Mouse (Mus musculus) kidney, embryonic 14.5 days (tissue): ENCODE measurements around the gene Exoc4. TPM values are rescaled to one million over a fixed set of nuclear protein-coding genes. Genes with fewer than 3 reads are reported as not detected.

ENCODE experiments used
- ATAC-seq: fragments of 200-750 bp; cut with Nextera tagmentation; 2 replicates; pipeline ENCODE4 v1.8.0; 2017; ENCODE audit warnings: moderate number of reproducible peaks, mild to moderate bottlenecking, moderate TSS enrichment, moderate library complexity; ENCODE audit not compliant: low FRiP score, low TSS enrichment
- H3K27ac ChIP-seq: fragments of 300-500 bp; sonication (generic); 2 replicates; pipeline ENCODE4 v1.5.1; 2014; ENCODE audit warnings: low read depth, mild to moderate bottlenecking, low read length, moderate library complexity, mixed read lengths
- H3K27me3 ChIP-seq: fragments of 300-500 bp; sonication (generic); 2 replicates; pipeline ENCODE4 v1.6.1; 2014; ENCODE audit warnings: mild to moderate bottlenecking, low read length; ENCODE audit not compliant: control insufficient read depth, insufficient read depth
- H3K36me3 ChIP-seq: fragments of 300-500 bp; sonication (generic); 2 replicates; pipeline ENCODE4 v1.6.1; 2014; ENCODE audit warnings: low read length, mixed read lengths; ENCODE audit not compliant: control insufficient read depth, insufficient read depth
- H3K4me1 ChIP-seq: fragments of 300-500 bp; sonication (generic); 2 replicates; pipeline ENCODE4 v1.6.1; 2014; ENCODE audit warnings: low read length, mixed read lengths; ENCODE audit not compliant: control insufficient read depth, insufficient read depth
- H3K4me2 ChIP-seq: fragments of 300-500 bp; sonication (generic); replicated peaks from 2 replicates; pipeline ENCODE4 v1.6.1; 2014; ENCODE audit warnings: low read depth, mild to moderate bottlenecking, low read length
- H3K4me3 ChIP-seq: fragments of 300-500 bp; sonication (generic); 2 replicates; pipeline ENCODE4 v1.5.1; 2014; ENCODE audit warnings: mild to moderate bottlenecking, low read length
- H3K9ac ChIP-seq: fragments of 300-500 bp; sonication (generic); 2 replicates; pipeline ENCODE4 v1.6.1; 2014; ENCODE audit warnings: low read depth, mild to moderate bottlenecking, low read length, moderate library complexity
- H3K9me3 ChIP-seq: fragments of 300-500 bp; sonication (generic); 2 replicates; pipeline ENCODE4 v1.6.1; 2016; ENCODE audit warnings: low read length; ENCODE audit not compliant: control insufficient read depth
- WGBS: fragments of 180-500 bp; shearing (Covaris S2); extraction: QIAGEN DNeasy Blood & Tissue Kit; methylation state at CpG from one replicate; pipeline ENCODE4 v1.1.7; 2014; 5-methylcytosine and 5-hydroxymethylcytosine counted together
- polyA plus RNA-seq: library from polyadenylated mRNA; unstranded; fragments of >200 nt; fragmentation: Nextera tagmentation; extraction: Ambion mirVana; gene quantifications from 2 replicates; pipeline ENCODE4 v1.2.1, GENCODE M21; 2014

The Exoc4 gene
- polyA plus RNA-seq, 1 experiment from 2014 or later, result 31.5 TPM

- 78% methylated on average over 1 of the region's 1 CpGs for WGBS
- H3K4me1 ChIP-seq, result no peaks in the 10 kb centered on the region
- no peak overlapping the region for H3K27ac ChIP-seq
- no peak for ATAC-seq
- no peaks in the 10 kb centered on the region for H3K27me3 ChIP-seq
- no peaks in the 10 kb centered on the region for H3K9me3 ChIP-seq
- H3K4me3 ChIP-seq, result no peak overlapping the region
- H3K4me2 ChIP-seq, result no peak overlapping the region
- H3K36me3 ChIP-seq, result no peaks in the 10 kb centered on the region
- H3K9ac ChIP-seq, result no peak overlapping the region
Measured at GRCm38 (mm10) chr6:33347088-33347775, 98.3 kb downstream of the Exoc4 start.

GRCm38 (mm10) chr6:33361613-33362012 is 112.7 kb downstream of the Exoc4 start:
- Histone ChIP-seq H3K9me3 (no peaks in the 10 kb centered on the region), H3K9ac (no peak overlapping the region), H3K27ac (no peak overlapping the region), H3K4me3 (no peak overlapping the region), H3K27me3 (no peaks in the 10 kb centered on the region), H3K36me3 (no peaks in the 10 kb centered on the region), H3K4me1 (no peaks in the 10 kb centered on the region), H3K4me2 (no peak overlapping the region)
- 89% methylated on average over 6 of the region's 6 CpGs for WGBS
- ATAC-seq, result no peak

GRCm38 (mm10) chr6:33380517-33380916 is 131.6 kb downstream of the Exoc4 start:
- no peaks in the 10 kb centered on the region for H3K27me3 ChIP-seq
- 56% methylated on average over 3 of the region's 3 CpGs for WGBS
- no peaks in the 10 kb centered on the region for H3K9me3 ChIP-seq
- H3K4me2 ChIP-seq, result no peak overlapping the region
- H3K4me1 ChIP-seq, result no peaks in the 10 kb centered on the region
- no peak overlapping the region for H3K27ac ChIP-seq
- H3K4me3 ChIP-seq, result no peak overlapping the region
- H3K9ac ChIP-seq, result no peak overlapping the region
- no peak for ATAC-seq
- H3K36me3 ChIP-seq, result no peaks in the 10 kb centered on the region

- Histone ChIP-seq H3K4me1 (no peaks in the 10 kb centered on the region), H3K9me3 (no peaks in the 10 kb centered on the region), H3K36me3 (no peaks in the 10 kb centered on the region), H3K4me2 (no peak overlapping the region), H3K27me3 (no peaks in the 10 kb centered on the region), H3K4me3 (no peak overlapping the region), H3K27ac (no peak overlapping the region), H3K9ac (no peak overlapping the region)
- WGBS, result 79% methylated on average over 3 of the region's 3 CpGs
- ATAC-seq, result no peak
Measured at GRCm38 (mm10) chr6:33382176-33382575, 133.3 kb downstream of the Exoc4 start.

- Histone ChIP-seq H3K4me2 (no peak overlapping the region), H3K4me3 (no peak overlapping the region), H3K9me3 (no peaks in the 10 kb centered on the region), H3K4me1 (no peaks in the 10 kb centered on the region), H3K9ac (no peak overlapping the region), H3K27ac (no peak overlapping the region), H3K27me3 (no peaks in the 10 kb centered on the region), H3K36me3 (no peaks in the 10 kb centered on the region)
- 86% methylated on average over 2 of the region's 2 CpGs for WGBS
- ATAC-seq, result no peak
Measured at GRCm38 (mm10) chr6:33392020-33392419, 143.1 kb downstream of the Exoc4 start.

GRCm38 (mm10) chr6:33399491-33399890 is 150.6 kb downstream of the Exoc4 start:
- H3K4me1 ChIP-seq, result no peaks in the 10 kb centered on the region
- no peaks in the 10 kb centered on the region for H3K36me3 ChIP-seq
- H3K9me3 ChIP-seq, result no peaks in the 10 kb centered on the region
- no peak overlapping the region for H3K27ac ChIP-seq
- H3K9ac ChIP-seq, result no peak overlapping the region
- H3K27me3 ChIP-seq, result no peaks in the 10 kb centered on the region
- WGBS, result 100% methylated on average over 1 of the region's 1 CpGs
- ATAC-seq, result no peak
- no peak overlapping the region for H3K4me3 ChIP-seq
- no peak overlapping the region for H3K4me2 ChIP-seq

GRCm38 (mm10) chr6:33401161-33401560 is 152.3 kb downstream of the Exoc4 start:
- 85% methylated on average over 2 of the region's 2 CpGs for WGBS

GRCm38 (mm10) chr6:33405562-33406275 is 156.8 kb downstream of the Exoc4 start:
- no peak overlapping the region for H3K4me2 ChIP-seq
- no peak overlapping the region for H3K4me3 ChIP-seq
- no peaks in the 10 kb centered on the region for H3K27me3 ChIP-seq
- H3K4me1 ChIP-seq, result no peaks in the 10 kb centered on the region
- H3K9ac ChIP-seq, result no peak overlapping the region
- no peak overlapping the region for H3K27ac ChIP-seq
- ATAC-seq, result no peak
- no peaks in the 10 kb centered on the region for H3K36me3 ChIP-seq
- H3K9me3 ChIP-seq, result no peaks in the 10 kb centered on the region
- WGBS, result 72% methylated on average over 4 of the region's 4 CpGs

More at GRCm38 (mm10) chr6:33401161-33401560, 152.3 kb downstream of the Exoc4 start:
- Histone ChIP-seq H3K4me3 (no peak overlapping the region), H3K27me3 (no peaks in the 10 kb centered on the region), H3K9ac (no peak overlapping the region), H3K9me3 (no peaks in the 10 kb centered on the region), H3K4me1 (no peaks in the 10 kb centered on the region), H3K27ac (no peak overlapping the region), H3K4me2 (no peak overlapping the region), H3K36me3 (no peaks in the 10 kb centered on the region)
- ATAC-seq, result no peak

GRCm38 (mm10) chr6:33409586-33409985 is 160.7 kb downstream of the Exoc4 start:
- H3K4me1 ChIP-seq, result no peaks in the 10 kb centered on the region
- H3K9me3 ChIP-seq, result no peaks in the 10 kb centered on the region
- 87% methylated on average over 3 of the region's 3 CpGs for WGBS
- H3K27me3 ChIP-seq, result no peaks in the 10 kb centered on the region
- H3K36me3 ChIP-seq, result no peaks in the 10 kb centered on the region
- no peak overlapping the region for H3K4me3 ChIP-seq
- no peak overlapping the region for H3K4me2 ChIP-seq
- no peak for ATAC-seq
- no peak overlapping the region for H3K27ac ChIP-seq
- H3K9ac ChIP-seq, result no peak overlapping the region
